ENCODE assay signal across 8 mouse cellular contexts in genomic region chr3:88082224-88082618, GRCm38 (mm10). TPM values are rescaled to one million over a fixed set of nuclear protein-coding genes. Genes with fewer than 3 reads are reported as not detected.
DNase-seq lines count a peak whose midpoint lies in the region; ATAC-seq and TF ChIP-seq lines count a peak whose summit lies in the region.

No protein-coding gene starts in this region.

- peaks cover 14% of the 10 kb centered on the region for H3K27me3 ChIP-seq in megakaryocyte, embryonic 14.5 days (replicated peaks)
- no peaks in the 10 kb centered on the region for H3K27me3 ChIP-seq in limb, embryonic 14.5 days (ENCODE audit: control insufficient read depth, insufficient read depth, low read length)
- H3K27me3 ChIP-seq in stomach, embryonic 15.5 days (replicated peaks): no peaks in the 10 kb centered on the region

- peak overlapping the region; percentile 59 for H3K9ac ChIP-seq in limb, embryonic 14.5 days (ENCODE audit: low read depth, low read length, severe bottlenecking)
- H3K9ac ChIP-seq in stomach, embryonic 15.5 days: peak overlapping the region; percentile 23; the same call in 1 of the 2 replicates

- peaks cover 19% of the 10 kb centered on the region for H3K36me3 ChIP-seq in megakaryocyte, embryonic 14.5 days (replicated peaks; ENCODE audit: low read length)
- H3K36me3 ChIP-seq in limb, embryonic 14.5 days (ENCODE audit: control insufficient read depth, insufficient read depth, low read length): peaks cover 14% of the 10 kb centered on the region
- peaks cover 3% of the 10 kb centered on the region; the same call in 1 of the 2 replicates for H3K36me3 ChIP-seq in stomach, embryonic 15.5 days

- TF ChIP-seq POLR2A in limb, embryonic 14.5 days (IDR thresholded peaks at IDR 0.05; ENCODE audit: borderline replicate concordance, extremely low read depth, insufficient read depth, insufficient read length): no peak

- H3K27ac ChIP-seq in limb, embryonic 14.5 days (replicated peaks; ENCODE audit: low read depth, low read length): no peak overlapping the region
- no peak overlapping the region; the same call in 1 of the 2 replicates for H3K27ac ChIP-seq in stomach, embryonic 15.5 days

- peaks cover 28% of the 10 kb centered on the region for H3K4me1 ChIP-seq in megakaryocyte, embryonic 14.5 days
- H3K4me1 ChIP-seq in limb, embryonic 14.5 days (ENCODE audit: control insufficient read depth, insufficient read depth, low read length): peaks cover 14% of the 10 kb centered on the region; the same call in 1 of the 2 replicates
- H3K4me1 ChIP-seq in stomach, embryonic 15.5 days: peaks cover 13% of the 10 kb centered on the region

- peak overlapping the region; percentile 83 for H3K4me2 ChIP-seq in limb, embryonic 14.5 days (replicated peaks; ENCODE audit: low read depth, low read length, severe bottlenecking)
- peak overlapping the region; percentile 73 for H3K4me2 ChIP-seq in stomach, embryonic 15.5 days

- 3% methylated on average over 13 of the region's 13 CpGs for WGBS in limb, embryonic 14.5 days
- WGBS in stomach, embryonic 15.5 days: 1% methylated on average over 13 of the region's 13 CpGs

- H3K9me3 ChIP-seq in megakaryocyte, embryonic 14.5 days: no peaks in the 10 kb centered on the region
- H3K9me3 ChIP-seq in limb, embryonic 14.5 days (ENCODE audit: control insufficient read depth, low read length): no peaks in the 10 kb centered on the region
- H3K9me3 ChIP-seq in stomach, embryonic 15.5 days: no peaks in the 10 kb centered on the region

- ATAC-seq in megakaryocyte, adult 5-6 weeks (ENCODE audit: poor library complexity, severe bottlenecking): no peak
- ATAC-seq in erythroblast, adult 5-6 weeks (replicated peaks; ENCODE audit: low FRiP score, poor library complexity, severe bottlenecking): peak; percentile 23
- no peak for ATAC-seq in limb, embryonic 14.5 days (ENCODE audit: low FRiP score, low read depth)
- 0 out of 2 replicates have a peak, but pooled peaks have one; percentile 31 for ATAC-seq in stomach, embryonic 15.5 days (ENCODE audit: insufficient read depth, low FRiP score, low read depth)

- no peak for DNase-seq in limb, embryonic 14.5 days (ENCODE audit: low spot score)
- DNase-seq in gastrocnemius, postnatal 4 days (ENCODE audit: low spot score in 2 of 2): no peak
- no peak for DNase-seq in right cerebral cortex, adult 2 months (ENCODE audit: low spot score in 2 of 2)
- no peak for DNase-seq in left cerebral cortex, postnatal 36 days (ENCODE audit: low spot score in 2 of 2)

- intact Hi-C loops in left cerebral cortex, postnatal 36 days (cut with DNase I): no loop called here

- H3K4me3 ChIP-seq in megakaryocyte, embryonic 14.5 days (replicated peaks): peak overlapping the region; percentile 93
- peak overlapping the region; percentile 59 for H3K4me3 ChIP-seq in limb, embryonic 14.5 days (replicated peaks; ENCODE audit: low read length)
- H3K4me3 ChIP-seq in stomach, embryonic 15.5 days (replicated peaks): peak overlapping the region; percentile 57

RNA-seq across cellular contexts. Expression of gene Iqgap3, which starts 0.5 kb away (rescaled TPM):
- polyA plus RNA-seq in megakaryocyte, embryonic 14.5 days (2012; ENCODE audit: insufficient read depth, low replicate concordance): 3.3 and 6.8 TPM in 2 replicates
- total RNA-seq in megakaryocyte, adult 5-6 weeks (2015): 13.5 and 16.3 TPM in 2 replicates
- total RNA-seq in megakaryocyte, adult 5-6 weeks (2017): 26.3 and 27.8 TPM in 2 replicates
- 6.5 and 6.7 TPM in 2 replicates for total RNA-seq in erythroblast, adult 5-6 weeks (2015; ENCODE audit: low replicate concordance)
- total RNA-seq in erythroblast, adult 5-6 weeks (2017; ENCODE audit: low replicate concordance): 6.8 and 25.6 TPM in 2 replicates
- 38.8 and 50.5 TPM in 2 replicates for polyA plus RNA-seq in limb, embryonic 14.5 days (2012; rRNA removed)
- polyA plus RNA-seq in limb, embryonic 14.5 days (2014; fragmentation: Nextera tagmentation; extraction: Ambion mirVana): 20.0 and 21.0 TPM in 2 replicates
- 16.0 and 18.7 TPM in 2 replicates for polyA plus RNA-seq in stomach, embryonic 15.5 days (2015; fragmentation: Nextera tagmentation; extraction: Ambion mirVana)
- 10 to 100 TPM; 14.8 to 16.8 TPM for total RNA-seq in gastrocnemius, postnatal 4 days (2021)
- total RNA-seq in left cerebral cortex, postnatal 36 days (2021): 1 to 10 TPM in 1 of 2 experiments, under 1 TPM in 1; 0.23 to 1.1 TPM

RNA-seq across cellular contexts. Expression of gene Ttc24, which starts 4.1 kb away (rescaled TPM):
- not detected in 2 replicates for polyA plus RNA-seq in megakaryocyte, embryonic 14.5 days (2012; ENCODE audit: insufficient read depth, low replicate concordance)
- total RNA-seq in megakaryocyte, adult 5-6 weeks (2015): not detected in 2 replicates
- total RNA-seq in megakaryocyte, adult 5-6 weeks (2017): not detected in 2 replicates
- not detected in 2 replicates for total RNA-seq in erythroblast, adult 5-6 weeks (2015; ENCODE audit: low replicate concordance)
- not detected in 2 replicates for total RNA-seq in erythroblast, adult 5-6 weeks (2017; ENCODE audit: low replicate concordance)
- 0.03 TPM in 1 of 2 replicates, not detected in the other for polyA plus RNA-seq in limb, embryonic 14.5 days (2012; rRNA removed)
- not detected in 2 replicates for polyA plus RNA-seq in limb, embryonic 14.5 days (2014; fragmentation: Nextera tagmentation; extraction: Ambion mirVana)
- not detected in 2 replicates for polyA plus RNA-seq in stomach, embryonic 15.5 days (2015; fragmentation: Nextera tagmentation; extraction: Ambion mirVana)
- total RNA-seq in gastrocnemius, postnatal 4 days (2021): not detected
- total RNA-seq in left cerebral cortex, postnatal 36 days (2021): not detected

RNA-seq across cellular contexts. Expression of gene Naxe, which starts 23.9 kb away (rescaled TPM):
- 30.3 and 44.6 TPM in 2 replicates for polyA plus RNA-seq in megakaryocyte, embryonic 14.5 days (2012; ENCODE audit: insufficient read depth, low replicate concordance)
- total RNA-seq in megakaryocyte, adult 5-6 weeks (2015): 48.2 and 56.4 TPM in 2 replicates
- 17.8 and 29.3 TPM in 2 replicates for total RNA-seq in megakaryocyte, adult 5-6 weeks (2017)
- total RNA-seq in erythroblast, adult 5-6 weeks (2015; ENCODE audit: low replicate concordance): 8.8 and 14.2 TPM in 2 replicates
- 5.0 and 6.0 TPM in 2 replicates for total RNA-seq in erythroblast, adult 5-6 weeks (2017; ENCODE audit: low replicate concordance)
- polyA plus RNA-seq in limb, embryonic 14.5 days (2012; rRNA removed): 101 and 123 TPM in 2 replicates
- 203 and 215 TPM in 2 replicates for polyA plus RNA-seq in limb, embryonic 14.5 days (2014; fragmentation: Nextera tagmentation; extraction: Ambion mirVana)
- polyA plus RNA-seq in stomach, embryonic 15.5 days (2015; fragmentation: Nextera tagmentation; extraction: Ambion mirVana): 156 and 163 TPM in 2 replicates
- total RNA-seq in gastrocnemius, postnatal 4 days (2021): 10 to 100 TPM; 64.9 to 73.1 TPM
- total RNA-seq in left cerebral cortex, postnatal 36 days (2021): 10 to 100 TPM; 61.7 to 74.4 TPM

RNA-seq across cellular contexts. Expression of gene Gpatch4, which starts 39.3 kb away (rescaled TPM):
- 5.3 and 18.9 TPM in 2 replicates for polyA plus RNA-seq in megakaryocyte, embryonic 14.5 days (2012; ENCODE audit: insufficient read depth, low replicate concordance)
- total RNA-seq in megakaryocyte, adult 5-6 weeks (2015): 7.3 TPM in 2 replicates
- 9.5 and 10.1 TPM in 2 replicates for total RNA-seq in megakaryocyte, adult 5-6 weeks (2017)
- 2.9 and 4.6 TPM in 2 replicates for total RNA-seq in erythroblast, adult 5-6 weeks (2015; ENCODE audit: low replicate concordance)
- 4.7 and 7.2 TPM in 2 replicates for total RNA-seq in erythroblast, adult 5-6 weeks (2017; ENCODE audit: low replicate concordance)
- 8.3 and 16.2 TPM in 2 replicates for polyA plus RNA-seq in limb, embryonic 14.5 days (2012; rRNA removed)
- 29.7 and 30.2 TPM in 2 replicates for polyA plus RNA-seq in limb, embryonic 14.5 days (2014; fragmentation: Nextera tagmentation; extraction: Ambion mirVana)
- 33.7 and 35.0 TPM in 2 replicates for polyA plus RNA-seq in stomach, embryonic 15.5 days (2015; fragmentation: Nextera tagmentation; extraction: Ambion mirVana)
- 10 to 100 TPM; 11.4 to 11.8 TPM for total RNA-seq in gastrocnemius, postnatal 4 days (2021)
- total RNA-seq in left cerebral cortex, postnatal 36 days (2021): 10 to 100 TPM; 14.9 to 17.5 TPM

RNA-seq across cellular contexts. Expression of gene Hapln2, which starts 54.8 kb away (rescaled TPM):
- not detected in 2 replicates for polyA plus RNA-seq in megakaryocyte, embryonic 14.5 days (2012; ENCODE audit: insufficient read depth, low replicate concordance)
- not detected in 2 replicates for total RNA-seq in megakaryocyte, adult 5-6 weeks (2015)
- total RNA-seq in megakaryocyte, adult 5-6 weeks (2017): not detected in 2 replicates
- total RNA-seq in erythroblast, adult 5-6 weeks (2015; ENCODE audit: low replicate concordance): not detected in 2 replicates
- total RNA-seq in erythroblast, adult 5-6 weeks (2017; ENCODE audit: low replicate concordance): not detected in 2 replicates
- 0.29 and 0.63 TPM in 2 replicates for polyA plus RNA-seq in limb, embryonic 14.5 days (2012; rRNA removed)
- polyA plus RNA-seq in limb, embryonic 14.5 days (2014; fragmentation: Nextera tagmentation; extraction: Ambion mirVana): 0.15 and 0.22 TPM in 2 replicates
- polyA plus RNA-seq in stomach, embryonic 15.5 days (2015; fragmentation: Nextera tagmentation; extraction: Ambion mirVana): 0.18 TPM in 1 of 2 replicates, not detected in the other
- total RNA-seq in gastrocnemius, postnatal 4 days (2021): under 1 TPM in 1 of 2 experiments, not detected in 1; 0.21 TPM
- total RNA-seq in left cerebral cortex, postnatal 36 days (2021): 10 to 100 TPM; 14.5 to 15.4 TPM

Comparison
In these comparisons a context has a peak if more than half of its experiments do, and no peak if none do; other contexts are left out.
1. ATAC-seq: peak in erythroblast, adult 5-6 weeks (single experiment) and stomach, embryonic 15.5 days (single experiment); none in megakaryocyte, adult 5-6 weeks (single experiment) and limb, embryonic 14.5 days (single experiment).
2. Peak in every context shown above with its lines, with median percentiles within 50 percentile points of each other: H3K4me3 ChIP-seq.